Comparison of ENCODE assay signal across 24 mouse cellular contexts in the genomic region with DNA sequence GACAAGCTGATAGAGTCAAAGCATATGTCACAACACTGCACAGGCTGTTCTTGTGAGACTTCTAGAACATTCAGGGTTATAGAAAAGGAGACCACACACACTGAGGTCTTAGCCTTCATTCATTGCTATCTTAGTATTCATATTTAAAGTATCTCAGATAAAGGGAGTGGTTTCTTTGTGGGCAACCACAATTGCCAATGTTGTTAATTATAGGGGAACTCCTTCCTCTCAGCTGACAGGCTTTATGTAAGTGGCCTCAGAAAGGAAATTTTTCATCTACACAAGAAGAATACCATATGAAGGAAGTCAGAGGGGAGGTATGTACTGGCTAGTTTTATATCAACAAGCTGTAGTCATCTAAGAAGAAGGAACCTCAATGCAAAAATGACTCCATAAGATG.
"Had no signal": no experiment of that assay in that cellular context is flagged by ENCODE, and none has a peak within 500 bp of the region (broad histone marks: within the 10 kb centered on the region; RNA-seq: fewer than 3 reads in every experiment).

No protein-coding gene starts in this region.

- H3K4me2 ChIP-seq: heart, embryonic 12.5 days; hindbrain, embryonic 13.5 days; hindbrain, embryonic 15.5 days; intestine, embryonic 15.5 days; limb, embryonic 12.5 days; liver, embryonic 11.5 days; liver, embryonic 13.5 days; liver, embryonic 15.5 days had no signal

- H3K36me3 ChIP-seq: heart, embryonic 10.5 days; heart, embryonic 12.5 days; hindbrain, embryonic 13.5 days; hindbrain, embryonic 15.5 days; intestine, embryonic 15.5 days; limb, embryonic 10.5 days; limb, embryonic 12.5 days; liver, embryonic 13.5 days; liver, embryonic 15.5 days had no signal

- H3K27ac ChIP-seq: heart, embryonic 10.5 days; hindbrain, embryonic 13.5 days; hindbrain, embryonic 15.5 days; intestine, embryonic 15.5 days; left cerebral cortex, adult 2 months; limb, embryonic 10.5 days; limb, embryonic 12.5 days; liver, embryonic 13.5 days; liver, embryonic 15.5 days had no signal

- ATAC-seq: inflammation-experienced regulatory T-cells, adult 6 months; intestine, embryonic 15.5 days; intestine, postnatal 0 days had no signal

- H3K4me1 ChIP-seq: heart, embryonic 10.5 days; heart, embryonic 12.5 days; hindbrain, embryonic 13.5 days; hindbrain, embryonic 15.5 days; intestine, embryonic 15.5 days; limb, embryonic 10.5 days; limb, embryonic 12.5 days; liver, embryonic 13.5 days; liver, embryonic 15.5 days had no signal

- H3K27me3 ChIP-seq: heart, embryonic 12.5 days; hindbrain, embryonic 13.5 days; hindbrain, embryonic 15.5 days; intestine, embryonic 15.5 days; limb, embryonic 12.5 days; liver, embryonic 13.5 days; liver, embryonic 15.5 days had no signal

- H3K4me3 ChIP-seq: heart, embryonic 10.5 days; heart, embryonic 12.5 days; hindbrain, embryonic 13.5 days; hindbrain, embryonic 15.5 days; intestine, embryonic 15.5 days; left cerebral cortex, adult 2 months; limb, embryonic 10.5 days; limb, embryonic 12.5 days; liver, embryonic 13.5 days; liver, embryonic 15.5 days had no signal

- H3K9me3 ChIP-seq: heart, embryonic 10.5 days; heart, embryonic 12.5 days; hindbrain, embryonic 13.5 days; hindbrain, embryonic 15.5 days; intestine, embryonic 15.5 days; limb, embryonic 10.5 days; limb, embryonic 12.5 days; liver, embryonic 13.5 days; liver, embryonic 15.5 days had no signal

- H3K9ac ChIP-seq: heart, embryonic 12.5 days; hindbrain, embryonic 13.5 days; hindbrain, embryonic 15.5 days; intestine, embryonic 15.5 days; limb, embryonic 12.5 days; liver, embryonic 13.5 days; liver, embryonic 15.5 days had no signal

- DNase-seq: gastrocnemius, postnatal 14 days; gastrocnemius, postnatal 36 days; heart, adult 18-20 months; heart, postnatal 10 days; heart, postnatal 4 days; kidney, adult 18-20 months; kidney, adult 8-10 months; kidney, postnatal 25 days; kidney, postnatal 4 days; layer of hippocampus, adult 9-11 months; liver; liver, embryonic 13.5 days had no signal
